Mouse (Mus musculus): ENCODE measurements around the gene Inpp4b. TPM values are rescaled to one million over a fixed set of nuclear protein-coding genes. Genes with fewer than 3 reads are reported as not detected.

Gene Inpp4b
- polyA plus RNA-seq, 1 experiment from 2014 or later: 11.4 TPM

- DNase-seq (ENCODE audit: low spot score) (no peak), ATAC-seq (ENCODE audit: low FRiP score) (no peak)
- H3K27me3 ChIP-seq (ENCODE audit: control insufficient read depth, insufficient read depth, low read length): no peaks in the 10 kb centered on the region
These were observed 273.2 kb downstream of the Inpp4b start for GRCm38 (mm10) chr8:81615552-81615951.

GRCm38 (mm10) chr8:81618918-81619317 is 276.6 kb downstream of the Inpp4b start:
- no peak overlapping the region for H3K9ac ChIP-seq
- no peak for DNase-seq (ENCODE audit: low spot score)
- H3K27me3 ChIP-seq (ENCODE audit: control insufficient read depth, insufficient read depth, low read length): no peaks in the 10 kb centered on the region
- H3K4me2 ChIP-seq (replicated peaks): no peak overlapping the region
- no peak overlapping the region for H3K27ac ChIP-seq
- WGBS: 95% methylated on average over 3 of the region's 3 CpGs
- H3K9me3 ChIP-seq (ENCODE audit: control insufficient read depth, low read length): no peaks in the 10 kb centered on the region
- H3K36me3 ChIP-seq (replicated peaks; ENCODE audit: control insufficient read depth, insufficient read depth): no peaks in the 10 kb centered on the region
- H3K4me3 ChIP-seq (replicated peaks; ENCODE audit: low read length): no peak overlapping the region
- ATAC-seq (ENCODE audit: low FRiP score): no peak
- no peaks in the 10 kb centered on the region for H3K4me1 ChIP-seq (replicated peaks; ENCODE audit: control insufficient read depth, insufficient read depth, low read length)

More at GRCm38 (mm10) chr8:81615552-81615951, 273.2 kb downstream of the Inpp4b start:
- Histone ChIP-seq H3K9me3 (ENCODE audit: control insufficient read depth, low read length) (no peaks in the 10 kb centered on the region), H3K36me3 (replicated peaks; ENCODE audit: control insufficient read depth, insufficient read depth) (no peaks in the 10 kb centered on the region), H3K4me1 (replicated peaks; ENCODE audit: control insufficient read depth, insufficient read depth, low read length) (no peaks in the 10 kb centered on the region), H3K27ac (no peak overlapping the region), H3K4me2 (replicated peaks) (no peak overlapping the region), H3K4me3 (replicated peaks; ENCODE audit: low read length) (no peak overlapping the region), H3K9ac (no peak overlapping the region)
- 95% methylated on average over 1 of the region's 1 CpGs for WGBS

GRCm38 (mm10) chr8:81635015-81635414 is 292.7 kb downstream of the Inpp4b start:
- ATAC-seq (ENCODE audit: low FRiP score): no peak
- Histone ChIP-seq H3K4me1 (replicated peaks; ENCODE audit: control insufficient read depth, insufficient read depth, low read length) (no peaks in the 10 kb centered on the region), H3K27me3 (ENCODE audit: control insufficient read depth, insufficient read depth, low read length) (no peaks in the 10 kb centered on the region), H3K9me3 (ENCODE audit: control insufficient read depth, low read length) (no peaks in the 10 kb centered on the region), H3K4me2 (replicated peaks) (no peak overlapping the region), H3K27ac (no peak overlapping the region), H3K36me3 (replicated peaks; ENCODE audit: control insufficient read depth, insufficient read depth) (no peaks in the 10 kb centered on the region), H3K9ac (no peak overlapping the region), H3K4me3 (replicated peaks; ENCODE audit: low read length) (no peak overlapping the region)
- 83% methylated on average over 1 of the region's 1 CpGs for WGBS
- DNase-seq (ENCODE audit: low spot score): no peak

- Histone ChIP-seq H3K36me3 (replicated peaks; ENCODE audit: control insufficient read depth, insufficient read depth) (no peaks in the 10 kb centered on the region), H3K27ac (no peak overlapping the region), H3K4me1 (replicated peaks; ENCODE audit: control insufficient read depth, insufficient read depth, low read length) (no peaks in the 10 kb centered on the region), H3K9ac (no peak overlapping the region), H3K4me3 (replicated peaks; ENCODE audit: low read length) (no peak overlapping the region), H3K27me3 (ENCODE audit: control insufficient read depth, insufficient read depth, low read length) (no peaks in the 10 kb centered on the region), H3K9me3 (ENCODE audit: control insufficient read depth, low read length) (no peaks in the 10 kb centered on the region), H3K4me2 (replicated peaks) (no peak overlapping the region)
- 92% methylated on average over 2 of the region's 2 CpGs for WGBS
- DNase-seq (ENCODE audit: low spot score) (no peak), ATAC-seq (ENCODE audit: low FRiP score) (no peak)
These were observed 293.7 kb downstream of the Inpp4b start for GRCm38 (mm10) chr8:81635912-81636583.

- Histone ChIP-seq H3K27ac (no peak overlapping the region), H3K27me3 (ENCODE audit: control insufficient read depth, insufficient read depth, low read length) (no peaks in the 10 kb centered on the region), H3K36me3 (replicated peaks; ENCODE audit: control insufficient read depth, insufficient read depth) (no peaks in the 10 kb centered on the region), H3K9me3 (ENCODE audit: control insufficient read depth, low read length) (no peaks in the 10 kb centered on the region), H3K9ac (no peak overlapping the region), H3K4me1 (replicated peaks; ENCODE audit: control insufficient read depth, insufficient read depth, low read length) (no peaks in the 10 kb centered on the region), H3K4me3 (replicated peaks; ENCODE audit: low read length) (no peak overlapping the region), H3K4me2 (replicated peaks) (no peak overlapping the region)
- 91% methylated on average over 3 of the region's 3 CpGs for WGBS
- DNase-seq (ENCODE audit: low spot score) (no peak), ATAC-seq (ENCODE audit: low FRiP score) (no peak)
These were observed 296.1 kb downstream of the Inpp4b start for GRCm38 (mm10) chr8:81638478-81638877.

- Histone ChIP-seq H3K36me3 (replicated peaks; ENCODE audit: control insufficient read depth, insufficient read depth) (no peaks in the 10 kb centered on the region), H3K9me3 (ENCODE audit: control insufficient read depth, low read length) (no peaks in the 10 kb centered on the region), H3K27ac (no peak overlapping the region), H3K9ac (no peak overlapping the region), H3K4me1 (replicated peaks; ENCODE audit: control insufficient read depth, insufficient read depth, low read length) (no peaks in the 10 kb centered on the region), H3K27me3 (ENCODE audit: control insufficient read depth, insufficient read depth, low read length) (no peaks in the 10 kb centered on the region), H3K4me3 (replicated peaks; ENCODE audit: low read length) (no peak overlapping the region), H3K4me2 (replicated peaks) (no peak overlapping the region)
- no peak for DNase-seq (ENCODE audit: low spot score)
- no peak for ATAC-seq (ENCODE audit: low FRiP score)
- WGBS: 76% methylated on average over 4 of the region's 4 CpGs
These were observed 297.5 kb downstream of the Inpp4b start for GRCm38 (mm10) chr8:81639820-81640219.

- no peak overlapping the region for H3K9ac ChIP-seq
- H3K27ac ChIP-seq: no peak overlapping the region
- no peaks in the 10 kb centered on the region for H3K4me1 ChIP-seq (replicated peaks; ENCODE audit: control insufficient read depth, insufficient read depth, low read length)
- H3K4me3 ChIP-seq (replicated peaks; ENCODE audit: low read length): no peak overlapping the region
- ATAC-seq (ENCODE audit: low FRiP score) (no peak), DNase-seq (ENCODE audit: low spot score) (peak; percentile 18)
- no peaks in the 10 kb centered on the region for H3K9me3 ChIP-seq (ENCODE audit: control insufficient read depth, low read length)
- no peaks in the 10 kb centered on the region for H3K36me3 ChIP-seq (replicated peaks; ENCODE audit: control insufficient read depth, insufficient read depth)
- H3K27me3 ChIP-seq (ENCODE audit: control insufficient read depth, insufficient read depth, low read length): no peaks in the 10 kb centered on the region
- 88% methylated on average over 4 of the region's 4 CpGs for WGBS
- H3K4me2 ChIP-seq (replicated peaks): no peak overlapping the region
These were observed 300.7 kb downstream of the Inpp4b start for GRCm38 (mm10) chr8:81643030-81643429.

- no peaks in the 10 kb centered on the region for H3K9me3 ChIP-seq (ENCODE audit: control insufficient read depth, low read length)
- H3K4me2 ChIP-seq (replicated peaks): no peak overlapping the region
- ATAC-seq (ENCODE audit: low FRiP score) (no peak), DNase-seq (ENCODE audit: low spot score) (no peak)
- H3K9ac ChIP-seq: no peak overlapping the region
- H3K4me1 ChIP-seq (replicated peaks; ENCODE audit: control insufficient read depth, insufficient read depth, low read length): no peaks in the 10 kb centered on the region
- no peak overlapping the region for H3K27ac ChIP-seq
- no peaks in the 10 kb centered on the region for H3K36me3 ChIP-seq (replicated peaks; ENCODE audit: control insufficient read depth, insufficient read depth)
- H3K27me3 ChIP-seq (ENCODE audit: control insufficient read depth, insufficient read depth, low read length): no peaks in the 10 kb centered on the region
- no peak overlapping the region for H3K4me3 ChIP-seq (replicated peaks; ENCODE audit: low read length)
These were observed 349.8 kb downstream of the Inpp4b start for GRCm38 (mm10) chr8:81692167-81692566.

- no peak overlapping the region for H3K9ac ChIP-seq
- no peaks in the 10 kb centered on the region for H3K9me3 ChIP-seq (ENCODE audit: control insufficient read depth, low read length)
- DNase-seq (ENCODE audit: low spot score) (no peak), ATAC-seq (ENCODE audit: low FRiP score) (no peak)
- no peak overlapping the region for H3K4me2 ChIP-seq (replicated peaks)
- H3K4me3 ChIP-seq (replicated peaks; ENCODE audit: low read length): no peak overlapping the region
- H3K27me3 ChIP-seq (ENCODE audit: control insufficient read depth, insufficient read depth, low read length): no peaks in the 10 kb centered on the region
- no peaks in the 10 kb centered on the region for H3K36me3 ChIP-seq (replicated peaks; ENCODE audit: control insufficient read depth, insufficient read depth)
- no peaks in the 10 kb centered on the region for H3K4me1 ChIP-seq (replicated peaks; ENCODE audit: control insufficient read depth, insufficient read depth, low read length)
- WGBS: 46% methylated on average over 2 of the region's 2 CpGs
- no peak overlapping the region for H3K27ac ChIP-seq
These were observed 352.5 kb downstream of the Inpp4b start for GRCm38 (mm10) chr8:81694893-81695292.

- Histone ChIP-seq H3K4me2 (replicated peaks) (no peak overlapping the region), H3K9ac (no peak overlapping the region), H3K36me3 (replicated peaks; ENCODE audit: control insufficient read depth, insufficient read depth) (no peaks in the 10 kb centered on the region), H3K27ac (no peak overlapping the region), H3K27me3 (ENCODE audit: control insufficient read depth, insufficient read depth, low read length) (no peaks in the 10 kb centered on the region), H3K4me1 (replicated peaks; ENCODE audit: control insufficient read depth, insufficient read depth, low read length) (no peaks in the 10 kb centered on the region), H3K9me3 (ENCODE audit: control insufficient read depth, low read length) (no peaks in the 10 kb centered on the region), H3K4me3 (replicated peaks; ENCODE audit: low read length) (no peak overlapping the region)
- DNase-seq (ENCODE audit: low spot score): no peak
- ATAC-seq (ENCODE audit: low FRiP score): no peak
- 79% methylated on average over 1 of the region's 1 CpGs for WGBS
These were observed 359.7 kb downstream of the Inpp4b start for GRCm38 (mm10) chr8:81702038-81702437.

Measured in hindbrain, embryonic 14.5 days (tissue).